Mouse (Mus musculus) embryonic facial prominence, embryonic 11.5 days (tissue): ENCODE data around the gene Nceh1. TPM values are rescaled to one million over a fixed set of nuclear protein-coding genes. Genes with fewer than 3 reads are reported as not detected.
"Not testable (repeated sequence)": the region's sequence is repeated elsewhere in the genome, so short reads cannot be mapped to it uniquely, and the experiment has no call there.

ENCODE experiments used
- ATAC-seq: fragments of 200-750 bp; cut with Nextera tagmentation; replicated peaks from 2 replicates; pipeline ENCODE4 v1.8.0; 2017; ENCODE audit warnings: low read depth; ENCODE audit not compliant: insufficient number of reproducible peaks, low FRiP score, low TSS enrichment
- DNase-seq: peaks from one replicate; pipeline ENCODE4 v3.0.0-alpha.2; 2015; ENCODE audit warnings: low spot score
- H3K27ac ChIP-seq: fragments of 300-500 bp; sonication (generic); replicated peaks from 2 replicates; pipeline ENCODE4 v1.5.1; 2014; ENCODE audit warnings: mild to moderate bottlenecking, low read depth, low read length, control low read depth
- H3K27me3 ChIP-seq: fragments of 300-500 bp; sonication (generic); 2 replicates; pipeline ENCODE4 v1.6.1; 2014; ENCODE audit warnings: mild to moderate bottlenecking, low read length, moderate library complexity, mixed read lengths; ENCODE audit not compliant: control insufficient read depth, insufficient read depth
- H3K36me3 ChIP-seq: fragments of 300-500 bp; sonication (generic); replicated peaks from 2 replicates; pipeline ENCODE4 v1.6.1; 2014; ENCODE audit warnings: low read depth, mild to moderate bottlenecking, low read length, moderate library complexity, mixed read lengths; ENCODE audit not compliant: control insufficient read depth, insufficient read depth
- H3K4me1 ChIP-seq: fragments of 300-500 bp; sonication (generic); 2 replicates; pipeline ENCODE4 v1.6.1; 2014; ENCODE audit warnings: low read length, mixed read lengths; ENCODE audit not compliant: control insufficient read depth, insufficient read depth
- H3K4me2 ChIP-seq: fragments of 300-500 bp; sonication (generic); 2 replicates; pipeline ENCODE4 v1.6.1; 2014; ENCODE audit warnings: low read depth, mild to moderate bottlenecking, control low read depth, low read length, moderate library complexity
- H3K4me3 ChIP-seq: fragments of 300-500 bp; sonication (generic); 2 replicates; pipeline ENCODE4 v1.5.1; 2014; ENCODE audit warnings: low read depth, low read length, control low read depth
- H3K9ac ChIP-seq: fragments of 300-500 bp; sonication (generic); replicated peaks from 2 replicates; pipeline ENCODE4 v1.6.1; 2014; ENCODE audit warnings: mild to moderate bottlenecking, control low read depth, low read length
- H3K9me3 ChIP-seq: fragments of 300-500 bp; sonication (generic); replicated peaks from 2 replicates; pipeline ENCODE4 v1.6.1; 2016; ENCODE audit warnings: mild to moderate bottlenecking, low read length, inconsistent platforms, mixed read lengths; ENCODE audit not compliant: control insufficient read depth
- WGBS: fragments of 180-500 bp; shearing (Covaris S2); extraction: QIAGEN DNeasy Blood & Tissue Kit; methylation state at CpG from one replicate; pipeline ENCODE4 v1.1.7; 2014; 5-methylcytosine and 5-hydroxymethylcytosine counted together
- polyA plus RNA-seq: library from polyadenylated mRNA; unstranded; fragments of >200 nt; fragmentation: Nextera tagmentation; extraction: Ambion mirVana; gene quantifications from 2 replicates; pipeline ENCODE4 v1.2.1, GENCODE M21; 2014

Nceh1 gene
- polyA plus RNA-seq, 1 experiment from 2014 or later = 2.2 TPM

DNA sequence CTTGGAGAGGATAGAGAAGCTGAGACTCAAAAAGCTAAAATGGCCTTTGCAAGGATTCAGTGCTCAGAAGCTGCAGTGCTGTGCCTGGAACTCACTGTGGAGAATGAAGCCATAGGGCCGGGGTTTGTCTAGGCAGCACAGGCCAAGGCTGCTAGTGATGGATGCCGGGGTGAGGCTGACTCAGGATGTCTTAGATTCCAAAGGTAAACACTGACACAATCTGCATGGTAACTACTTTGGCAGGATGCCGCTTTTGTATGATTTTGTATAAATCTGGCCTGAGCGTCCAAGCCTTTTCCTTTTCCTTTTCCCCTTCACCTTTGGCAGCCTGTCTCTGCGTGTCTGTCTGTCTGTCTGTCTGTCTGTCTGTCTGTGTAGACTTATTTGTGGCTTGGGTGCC, 84.6 kb downstream of the Nceh1 start:
- Histone ChIP-seq H3K27me3 (no peaks in the 10 kb centered on the region), H3K4me3 (no peak overlapping the region), H3K27ac (no peak overlapping the region), H3K4me1 (no peaks in the 10 kb centered on the region), H3K4me2 (no peak overlapping the region), H3K9ac (no peak overlapping the region), H3K36me3 (no peaks in the 10 kb centered on the region), H3K9me3 (no peaks in the 10 kb centered on the region)
- 86% methylated on average over 5 of the region's 5 CpGs for whole genome bisulfite sequencing
- DNase-seq (no peak), ATAC-seq (no peak)

GRCm38 (mm10) chr3:27267887-27268286, 85.1 kb downstream of the Nceh1 start:
- Histone ChIP-seq H3K4me3 (no peak overlapping the region), H3K9ac (no peak overlapping the region), H3K27me3 (no peaks in the 10 kb centered on the region), H3K4me2 (no peak overlapping the region), H3K27ac (no peak overlapping the region), H3K4me1 (no peaks in the 10 kb centered on the region), H3K9me3 (no peaks in the 10 kb centered on the region), H3K36me3 (no peaks in the 10 kb centered on the region)
- DNase-seq (no peak), ATAC-seq (no peak)
- WGBS = 75% methylated on average over 4 of the region's 4 CpGs

DNA sequence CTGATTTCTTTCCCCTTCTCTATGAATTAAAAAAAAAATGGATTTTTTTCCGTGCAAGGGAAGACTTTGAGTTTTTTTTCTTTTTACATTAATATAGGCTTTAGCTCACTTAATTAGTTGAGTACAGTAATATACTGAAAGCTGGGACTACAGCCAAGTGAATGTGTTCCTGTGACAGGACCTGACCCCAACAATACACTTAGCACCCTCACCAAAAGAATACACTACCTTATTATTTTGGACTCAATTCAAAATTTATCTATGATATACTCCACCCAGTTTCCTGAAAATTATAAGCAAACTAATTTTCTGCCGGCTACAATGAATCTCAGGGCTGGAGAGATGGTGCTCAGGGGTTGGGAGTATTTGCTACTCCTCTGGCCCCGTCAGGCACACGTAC, 86.4 kb downstream of the Nceh1 start:
- H3K27ac ChIP-seq = no peak overlapping the region
- H3K27me3 ChIP-seq = no peaks in the 10 kb centered on the region
- H3K9me3 ChIP-seq = no peaks in the 10 kb centered on the region
- ATAC-seq = no peak
- H3K9ac ChIP-seq = no peak overlapping the region
- no peak overlapping the region for H3K4me3 ChIP-seq
- H3K36me3 ChIP-seq = no peaks in the 10 kb centered on the region
- DNase-seq = no peak
- 82% methylated on average over 4 of the region's 4 CpGs for WGBS
- no peaks in the 10 kb centered on the region for H3K4me1 ChIP-seq
- H3K4me2 ChIP-seq = no peak overlapping the region

- Histone ChIP-seq H3K36me3 (no peaks in the 10 kb centered on the region), H3K4me3 (no peak overlapping the region), H3K9me3 (no peaks in the 10 kb centered on the region), H3K9ac (no peak overlapping the region), H3K4me2 (no peak overlapping the region), H3K27ac (no peak overlapping the region), H3K27me3 (no peaks in the 10 kb centered on the region), H3K4me1 (no peaks in the 10 kb centered on the region)
- ATAC-seq (no peak), DNase-seq (peak; percentile 10)
- WGBS = 34% methylated on average over 11 of the region's 11 CpGs
These were observed 87.6 kb downstream of the Nceh1 start for GRCm38 (mm10) chr3:27270160-27270962.

DNA sequence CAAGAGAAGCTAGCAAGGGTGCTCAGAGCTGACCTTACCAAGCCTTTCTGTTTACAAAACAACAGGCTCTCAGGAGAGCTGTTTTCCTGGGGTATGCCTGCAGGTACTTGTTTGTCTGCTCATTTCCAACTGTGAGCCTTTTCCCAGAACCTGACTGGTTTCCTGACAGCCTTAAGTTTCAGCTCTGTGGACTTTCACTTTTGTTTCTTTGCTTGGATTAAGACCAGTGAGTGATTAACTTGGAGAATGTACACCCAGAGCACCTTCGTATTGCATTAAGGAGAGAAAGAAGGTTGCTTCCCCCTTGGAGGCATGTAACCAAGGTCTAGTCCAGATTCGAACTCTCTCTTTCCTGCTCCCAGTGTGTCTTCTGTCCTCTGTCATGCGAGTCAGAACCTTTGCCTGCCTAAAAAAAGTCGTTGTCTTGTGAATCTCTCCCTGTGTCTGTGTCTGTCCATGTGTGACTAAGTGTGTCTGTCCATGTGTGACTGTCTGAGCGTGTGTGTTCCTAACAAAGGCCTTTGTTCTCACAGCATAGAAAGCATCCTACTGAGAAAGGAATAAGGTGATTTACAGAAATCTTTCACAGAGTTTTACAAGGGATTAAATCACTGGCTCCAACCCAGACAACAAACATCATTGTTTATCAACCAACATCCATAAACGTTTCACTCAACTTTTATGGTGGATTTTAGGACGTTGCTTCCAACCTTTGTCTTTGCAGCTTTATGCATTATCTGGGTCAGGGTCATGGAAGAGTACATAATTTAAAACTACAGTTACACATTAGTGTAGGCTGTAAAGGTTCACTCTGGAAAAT, 90.4 kb downstream of the Nceh1 start:
- no peak for DNase-seq
- Histone ChIP-seq H3K4me2 (no peak overlapping the region), H3K27me3 (no peaks in the 10 kb centered on the region), H3K4me1 (no peaks in the 10 kb centered on the region), H3K9me3 (no peaks in the 10 kb centered on the region), H3K27ac (no peak overlapping the region), H3K9ac (no peak overlapping the region), H3K4me3 (no peak overlapping the region), H3K36me3 (no peaks in the 10 kb centered on the region)
- 22% methylated on average over 7 of the region's 7 CpGs for WGBS
- ATAC-seq = no peak

DNA sequence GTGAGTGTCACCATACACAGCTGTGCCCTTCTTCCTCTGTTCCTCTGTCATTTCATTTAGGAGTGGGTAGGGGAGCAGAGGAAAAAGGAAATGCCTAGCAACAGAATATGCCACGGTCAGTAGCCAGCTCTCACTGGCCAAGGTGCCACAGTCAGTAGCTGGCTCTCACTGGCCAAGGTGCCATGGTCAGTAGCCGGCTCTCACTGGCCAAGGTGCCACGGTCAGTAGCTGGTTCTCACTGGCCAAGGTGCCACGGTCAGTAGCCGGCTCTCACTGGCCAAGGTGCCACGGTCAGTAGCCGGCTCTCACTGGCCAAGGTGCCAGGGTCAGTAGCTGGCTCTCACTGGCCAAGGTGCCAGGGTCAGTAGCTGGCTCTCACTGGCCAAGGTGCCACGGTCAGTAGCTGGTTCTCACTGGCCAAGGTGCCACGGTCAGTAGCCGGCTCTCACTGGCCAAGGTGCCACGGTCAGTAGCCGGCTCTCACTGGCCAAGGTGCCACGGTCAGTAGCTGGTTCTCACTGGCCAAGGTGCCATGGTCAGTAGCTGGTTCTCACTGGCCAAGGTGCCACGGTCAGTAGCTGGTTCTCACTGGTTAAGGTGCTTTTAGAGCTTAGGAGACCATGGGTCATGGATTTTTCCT, 96.6 kb downstream of the Nceh1 start:
- not testable (repeated sequence) for H3K4me2 ChIP-seq, H3K4me3 ChIP-seq, H3K27ac ChIP-seq, H3K9me3 ChIP-seq, DNase-seq, ATAC-seq, H3K4me1 ChIP-seq, H3K36me3 ChIP-seq, H3K27me3 ChIP-seq, H3K9ac ChIP-seq
- 93% methylated on average over 14 of the region's 14 CpGs for WGBS

DNA sequence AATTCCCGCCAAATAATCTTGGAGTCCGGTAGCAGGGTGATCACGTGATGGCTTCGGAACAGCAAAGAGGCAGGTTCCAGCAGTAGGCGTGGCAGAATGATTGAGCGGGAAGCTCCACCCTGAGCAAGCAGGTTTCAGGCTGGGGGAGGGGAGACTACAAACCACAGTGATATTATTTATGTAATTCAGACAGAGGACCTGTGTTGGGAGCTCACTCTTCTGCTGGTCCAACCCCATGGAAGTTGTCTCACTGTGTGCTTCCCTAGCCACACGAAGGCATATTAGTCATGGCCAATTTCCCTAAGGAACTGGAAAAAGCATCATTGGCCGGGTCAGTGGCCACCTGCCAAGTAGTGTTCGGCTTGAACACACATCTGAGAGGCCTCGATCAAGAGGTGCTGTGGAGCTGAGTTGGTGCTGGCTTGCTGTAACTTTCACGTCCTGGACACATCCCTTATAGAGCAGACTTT, 97.5 kb downstream of the Nceh1 start:
- H3K4me1 ChIP-seq = no peaks in the 10 kb centered on the region
- no peaks in the 10 kb centered on the region for H3K36me3 ChIP-seq
- H3K27ac ChIP-seq = no peak overlapping the region
- H3K9ac ChIP-seq = no peak overlapping the region
- 61% methylated on average over 11 of the region's 11 CpGs for WGBS
- ATAC-seq = no peak
- no peak overlapping the region for H3K4me3 ChIP-seq
- no peak overlapping the region for H3K4me2 ChIP-seq
- no peak for DNase-seq
- no peaks in the 10 kb centered on the region for H3K27me3 ChIP-seq
- H3K9me3 ChIP-seq = no peaks in the 10 kb centered on the region
